Mouse (Mus musculus): ENCODE data around the gene Irs3.
"Not testable (repeated sequence)": the region's sequence is repeated elsewhere in the genome, so short reads cannot be mapped to it uniquely, and the experiment has no call there.

The Irs3 gene

DNA sequence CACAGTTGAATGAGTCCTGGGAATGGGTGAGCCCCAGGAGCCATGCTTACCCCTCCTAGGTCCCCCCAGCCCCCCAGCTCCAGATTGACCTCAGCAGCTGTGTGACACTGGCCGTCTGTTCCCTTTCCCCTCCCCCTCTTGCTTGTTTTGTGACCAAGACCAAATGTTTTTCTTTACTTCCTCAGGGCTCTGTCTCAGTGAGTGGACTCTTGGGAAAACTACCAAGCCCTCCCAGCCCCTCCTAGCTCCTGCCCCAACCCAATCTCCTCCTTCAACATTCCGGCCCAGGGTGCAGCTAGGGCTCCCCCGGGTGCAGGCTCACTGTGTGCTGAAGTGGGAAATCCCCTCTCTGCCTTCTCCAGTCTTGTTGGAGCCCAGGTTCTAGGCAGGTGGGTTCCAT is 14.9 kb downstream of the Irs3 start:
- in situ Hi-C loops (cut with MboI; ENCODE audit: low pct_unique_long_range_greater_than_20kb in 1 of 2, low sequenced_read_pairs in 2 of 2, unreplicated experiment in 1 of 2) = no loop called here

DNA sequence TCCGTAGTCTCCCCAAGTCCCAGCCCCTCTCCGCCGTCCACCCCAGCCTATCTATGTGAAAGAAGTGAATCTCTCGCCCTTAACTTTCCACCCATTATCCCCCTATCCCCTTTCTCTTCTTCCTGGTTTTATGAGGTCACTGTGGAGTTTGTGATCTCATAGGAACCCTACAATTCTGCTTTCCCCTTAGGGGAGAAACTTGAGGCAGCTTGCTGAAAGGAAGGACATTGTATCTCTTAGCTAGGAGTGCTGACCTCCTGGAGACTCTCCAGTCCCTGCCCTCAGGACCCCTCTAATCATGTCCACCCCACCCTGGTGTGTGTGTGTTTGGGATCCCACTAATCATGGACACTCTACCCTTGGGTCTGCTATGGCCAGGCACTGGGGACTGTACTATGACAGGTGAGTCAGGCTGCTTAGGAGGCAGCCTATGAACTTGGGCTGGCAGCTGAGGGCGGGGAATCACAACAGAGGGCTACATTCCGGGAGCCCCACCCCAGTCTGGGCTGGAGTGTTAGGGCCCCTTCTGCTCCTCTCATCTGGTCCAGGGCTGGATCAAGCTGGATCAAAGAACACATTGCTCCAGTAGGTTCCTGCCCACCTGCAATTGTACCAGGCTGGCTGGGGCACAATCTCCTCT is 15.5 kb downstream of the Irs3 start:
- in situ Hi-C loops (cut with MboI; ENCODE audit: low pct_unique_long_range_greater_than_20kb in 1 of 2, low sequenced_read_pairs in 2 of 2, unreplicated experiment in 1 of 2) = no loop called here

GRCm38 (mm10) chr5:137629306-137629721 is 16.2 kb downstream of the Irs3 start:
- in situ Hi-C loops (cut with MboI; ENCODE audit: low pct_unique_long_range_greater_than_20kb in 1 of 2, low sequenced_read_pairs in 2 of 2, unreplicated experiment in 1 of 2) = no loop called here

DNA sequence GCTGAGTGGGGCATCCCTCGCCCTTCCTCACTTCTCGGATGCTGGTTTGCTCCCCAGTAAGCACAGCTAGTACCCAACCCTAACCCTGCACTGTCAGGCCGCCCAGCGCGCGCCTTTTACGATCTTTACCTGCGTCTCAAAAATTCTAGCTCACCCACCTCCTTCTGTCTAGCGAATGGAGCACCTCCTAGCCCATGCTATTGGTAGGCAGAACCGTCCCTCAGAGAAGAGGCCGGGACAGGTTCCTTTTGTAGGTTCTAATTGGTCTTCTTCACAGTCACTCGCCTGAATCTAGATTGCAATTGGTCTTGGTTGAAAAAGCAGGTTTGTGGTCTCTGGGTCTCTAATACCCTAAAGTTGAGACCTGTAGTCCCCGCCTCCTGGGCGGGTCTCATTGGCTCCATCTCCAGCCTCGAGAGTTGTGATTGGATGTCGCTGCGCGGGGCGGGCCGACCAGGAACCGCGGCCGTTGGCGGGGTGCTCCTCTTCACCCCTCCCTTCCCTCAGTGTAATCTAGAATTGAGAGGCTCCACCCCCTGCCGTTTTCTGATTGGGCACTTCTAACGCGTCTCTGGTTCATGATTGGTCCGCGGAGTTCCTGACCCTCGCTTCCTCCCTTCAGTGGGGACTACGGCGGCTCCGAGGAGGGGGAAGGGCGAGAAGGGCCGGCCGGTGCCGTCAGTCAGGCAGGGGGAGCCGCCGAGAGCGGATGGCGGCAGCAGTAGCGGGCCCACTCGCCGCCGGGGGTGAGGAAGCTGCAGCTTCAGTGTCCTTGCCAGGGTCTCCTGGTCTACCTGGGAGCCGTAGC is 16.8 kb downstream of the Irs3 start, which contains the start of the genes Fbxo24, Lrch4 and Gm20605:
TSS of gene Fbxo24 (minus strand) at position 505 of the 808 bp plus-strand sequence.
TSS of gene Lrch4 (plus strand) at position 624 of the 808 bp plus-strand sequence.
TSS of gene Gm20605 (plus strand) at position 678 of the 808 bp plus-strand sequence.
- in situ Hi-C loops (cut with MboI; ENCODE audit: low pct_unique_long_range_greater_than_20kb in 1 of 2, low sequenced_read_pairs in 2 of 2, unreplicated experiment in 1 of 2) = no loop called here

- in situ Hi-C loops (cut with MboI; ENCODE audit: low pct_unique_long_range_greater_than_20kb in 1 of 2, low sequenced_read_pairs in 2 of 2, unreplicated experiment in 1 of 2) = no loop called here
Observed at GRCm38 (mm10) chr5:137627991-137628390, 17.5 kb downstream of the Irs3 start.

DNA sequence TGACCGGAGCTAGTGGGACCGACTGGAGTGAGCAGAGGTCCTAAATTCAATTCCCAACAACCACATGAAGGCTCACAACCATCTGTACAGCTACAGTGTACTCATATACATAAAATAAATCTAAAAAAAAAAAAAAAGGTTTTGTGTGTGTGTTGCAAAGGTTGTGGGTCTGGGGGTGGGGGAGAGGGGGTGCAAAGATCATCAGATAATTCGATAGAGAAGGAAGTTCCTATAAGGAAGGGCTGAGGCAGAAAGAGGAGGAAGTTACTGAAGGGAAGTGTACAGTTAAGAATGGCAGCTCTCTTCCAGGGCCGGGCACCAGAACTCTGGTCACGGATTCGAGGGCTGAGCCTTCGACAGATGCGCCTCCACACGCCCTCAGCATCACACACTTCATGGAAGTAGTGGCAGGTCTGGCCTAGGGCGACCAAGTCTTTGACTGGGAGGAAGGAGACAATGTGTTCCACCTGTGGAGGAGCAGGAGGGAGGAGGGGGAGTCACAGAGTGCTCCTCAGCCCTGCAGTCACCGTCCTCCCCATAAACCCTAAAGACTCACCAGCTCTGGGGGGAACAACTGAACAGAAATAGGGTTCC is 21.5 kb downstream of the Irs3 start:
- in situ Hi-C loops (cut with MboI; ENCODE audit: low pct_unique_long_range_greater_than_20kb in 1 of 2, low sequenced_read_pairs in 2 of 2, unreplicated experiment in 1 of 2) = no loop called here

DNA sequence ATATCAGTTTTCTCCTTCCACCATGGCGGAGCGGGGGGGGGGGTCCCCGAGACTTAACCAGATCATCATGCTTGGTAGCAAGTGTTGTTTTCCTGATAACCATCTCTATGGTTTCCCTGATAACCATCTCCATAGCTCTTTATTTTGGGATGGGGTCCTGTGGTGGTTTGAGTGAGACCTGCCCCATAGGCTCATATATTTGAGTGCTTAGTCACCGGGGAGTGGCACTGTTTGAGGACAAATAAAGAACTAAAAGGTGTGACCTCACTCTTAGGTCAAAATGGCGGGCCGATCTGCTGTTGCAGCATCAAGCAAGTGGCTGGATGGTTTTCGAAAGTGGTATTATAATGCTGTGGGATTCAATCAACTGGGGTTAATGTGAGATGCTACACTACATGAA is 30.2 kb downstream of the Irs3 start:
- in situ Hi-C loops (cut with MboI; ENCODE audit: low pct_unique_long_range_greater_than_20kb in 1 of 2, low sequenced_read_pairs in 2 of 2, unreplicated experiment in 1 of 2) = no loop called here

DNA sequence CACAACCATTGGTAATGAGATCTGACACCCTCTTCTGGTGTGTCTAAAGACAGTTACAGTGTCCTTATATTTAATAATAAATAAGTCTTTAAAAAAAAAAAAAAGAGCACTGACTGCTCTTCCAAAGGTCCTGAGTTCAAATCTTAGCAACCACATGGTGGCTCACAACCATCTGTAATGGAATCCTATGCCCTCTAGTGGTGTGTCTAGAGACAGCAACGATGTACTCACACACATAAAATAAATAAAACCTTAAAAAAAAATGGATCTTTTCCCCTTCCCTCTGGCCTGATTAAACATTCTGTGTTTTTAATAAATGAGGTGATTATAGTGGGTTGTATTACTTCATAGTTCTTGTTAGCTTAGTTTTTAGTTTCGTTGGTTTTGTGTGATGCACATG is 30.6 kb downstream of the Irs3 start:
- in situ Hi-C loops (cut with MboI; ENCODE audit: low pct_unique_long_range_greater_than_20kb in 1 of 2, low sequenced_read_pairs in 2 of 2, unreplicated experiment in 1 of 2) = not testable (repeated sequence)

GRCm38 (mm10) chr5:137613550-137613949 is 32.0 kb downstream of the Irs3 start, which contains the start of gene Pcolce:
Pcolce (minus strand) TSS chr5:137613784.
- in situ Hi-C loops (cut with MboI; ENCODE audit: low pct_unique_long_range_greater_than_20kb in 1 of 2, low sequenced_read_pairs in 2 of 2, unreplicated experiment in 1 of 2) = no loop called here

GRCm38 (mm10) chr5:137613076-137613475 is 32.4 kb downstream of the Irs3 start:
- in situ Hi-C loops (cut with MboI; ENCODE audit: low pct_unique_long_range_greater_than_20kb in 1 of 2, low sequenced_read_pairs in 2 of 2, unreplicated experiment in 1 of 2) = no loop called here

DNA sequence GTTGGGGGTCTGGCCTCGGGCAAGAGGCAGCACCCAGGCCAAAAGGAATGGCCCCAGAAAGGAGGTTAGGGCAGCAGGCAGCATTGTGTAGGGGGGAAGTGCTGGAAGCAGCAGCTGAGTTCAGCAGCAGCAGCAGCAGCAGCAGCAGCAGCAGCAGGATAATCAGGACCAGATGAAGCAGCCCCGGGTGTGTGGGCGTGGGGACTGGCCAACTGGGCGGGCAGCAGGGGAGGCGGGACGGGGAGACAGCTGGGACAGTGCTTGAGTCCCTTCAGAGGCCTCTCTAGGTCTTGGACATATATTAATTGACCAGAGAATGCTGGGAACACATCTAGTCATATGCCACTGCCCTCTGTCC is 34.3 kb downstream of the Irs3 start:
- in situ Hi-C loops (cut with MboI; ENCODE audit: low pct_unique_long_range_greater_than_20kb in 1 of 2, low sequenced_read_pairs in 2 of 2, unreplicated experiment in 1 of 2) = no loop called here

DNA sequence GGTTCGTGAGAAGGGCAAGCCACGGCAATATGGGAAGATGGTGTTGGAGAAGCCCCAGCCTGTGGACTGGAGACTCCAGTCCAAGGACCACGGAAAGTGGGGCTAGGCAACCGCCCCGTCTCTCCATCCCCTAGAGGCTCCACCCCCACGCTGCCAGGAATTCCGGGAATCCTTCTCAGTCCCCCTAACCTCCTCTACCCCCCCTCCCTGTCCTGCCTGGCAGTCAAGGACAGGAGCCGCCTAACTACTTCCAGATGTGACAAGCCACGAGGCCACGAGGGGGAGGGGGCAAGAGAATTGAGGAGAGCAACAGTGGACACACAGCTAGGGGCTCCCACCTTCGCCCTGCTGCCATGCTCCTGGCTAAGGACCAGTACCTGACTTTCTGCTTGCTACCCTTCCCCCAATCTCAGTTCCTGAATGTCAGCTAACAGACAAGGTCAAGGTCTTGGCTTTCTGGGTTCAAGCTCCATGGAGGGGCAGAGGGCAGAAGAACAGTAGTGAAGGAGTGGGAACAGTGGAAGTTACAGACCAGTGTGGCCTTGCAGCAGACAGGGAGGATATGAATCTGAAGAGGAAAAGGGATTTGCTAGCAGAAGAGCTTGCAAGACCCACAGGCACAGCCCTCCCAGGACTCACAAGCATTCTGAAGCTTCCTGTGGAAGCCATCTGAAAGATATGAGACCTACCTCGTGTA is 34.8 kb downstream of the Irs3 start:
- in situ Hi-C loops (cut with MboI; ENCODE audit: low pct_unique_long_range_greater_than_20kb in 1 of 2, low sequenced_read_pairs in 2 of 2, unreplicated experiment in 1 of 2) = no loop called here

DNA sequence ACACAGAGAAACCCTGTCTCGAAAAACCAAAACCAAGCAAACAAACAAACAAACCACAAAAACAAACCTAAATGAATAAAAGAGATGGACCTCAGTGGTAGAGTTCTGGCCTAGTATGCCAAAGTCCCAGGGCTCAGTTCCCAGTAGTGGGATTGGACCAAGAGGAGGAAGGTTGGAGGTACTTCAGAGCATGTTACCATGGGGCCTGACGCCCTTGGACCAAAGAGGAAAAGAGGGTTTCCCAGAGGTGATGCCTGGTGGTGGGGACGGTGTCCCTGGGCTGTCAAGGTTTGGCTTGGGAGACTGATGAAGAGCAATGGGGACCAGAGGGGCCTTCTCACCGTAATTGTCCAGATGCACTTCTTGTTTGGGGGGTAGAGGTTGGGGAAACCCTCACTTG is 35.5 kb downstream of the Irs3 start:
- in situ Hi-C loops (cut with MboI; ENCODE audit: low pct_unique_long_range_greater_than_20kb in 1 of 2, low sequenced_read_pairs in 2 of 2, unreplicated experiment in 1 of 2) = no loop called here

DNA sequence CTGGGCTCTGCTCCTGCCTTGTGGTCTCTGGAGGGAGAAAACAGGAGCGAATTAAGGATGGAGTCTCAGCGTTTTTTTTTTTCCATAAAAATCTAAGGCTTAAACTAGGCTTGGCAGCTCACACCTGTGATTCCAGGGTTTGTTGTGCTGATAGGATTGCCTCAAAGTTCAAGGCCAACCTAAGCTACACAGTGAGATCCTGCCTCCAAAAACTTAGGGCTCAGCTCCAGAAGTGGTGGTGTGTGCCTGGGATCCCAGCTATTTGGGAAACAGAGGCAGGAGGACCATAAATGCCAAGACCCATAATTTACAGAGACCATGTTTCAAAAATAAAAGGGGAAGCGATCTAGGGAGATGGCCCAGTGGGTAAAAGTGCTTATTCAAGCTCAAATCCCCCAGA is 36.2 kb downstream of the Irs3 start:
- in situ Hi-C loops (cut with MboI; ENCODE audit: low pct_unique_long_range_greater_than_20kb in 1 of 2, low sequenced_read_pairs in 2 of 2, unreplicated experiment in 1 of 2) = no loop called here

DNA sequence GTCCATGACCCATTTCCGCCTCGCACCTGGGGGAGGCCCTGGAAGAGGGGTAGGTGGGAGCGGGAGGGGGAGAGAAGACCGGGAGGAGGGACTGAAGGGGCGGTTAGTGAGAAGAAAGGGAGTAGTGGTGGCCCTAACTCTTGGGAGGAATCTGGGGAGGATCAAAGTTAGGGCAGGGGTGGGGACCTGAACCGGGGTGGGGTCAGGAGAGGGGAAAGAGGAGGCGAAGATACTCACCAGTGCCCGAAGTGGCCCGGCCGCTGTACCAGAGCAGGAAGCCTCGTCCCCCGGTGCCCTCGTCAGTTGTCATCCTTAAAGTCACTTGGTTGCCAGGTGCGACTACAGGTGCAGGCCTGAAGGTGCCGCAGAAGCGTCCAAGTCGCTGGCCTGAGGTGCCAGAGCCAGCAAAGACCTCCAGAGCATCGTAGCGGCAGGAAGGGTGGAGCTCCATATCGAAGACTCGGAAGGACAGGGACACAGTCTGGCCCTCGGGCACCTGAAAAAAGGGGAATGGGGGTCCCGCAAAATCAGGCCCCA is 36.8 kb downstream of the Irs3 start:
- in situ Hi-C loops (cut with MboI; ENCODE audit: low pct_unique_long_range_greater_than_20kb in 1 of 2, low sequenced_read_pairs in 2 of 2, unreplicated experiment in 1 of 2) = no loop called here

GRCm38 (mm10) chr5:137607860-137608653 is 37.5 kb downstream of the Irs3 start:
- in situ Hi-C loops (cut with MboI; ENCODE audit: low pct_unique_long_range_greater_than_20kb in 1 of 2, low sequenced_read_pairs in 2 of 2, unreplicated experiment in 1 of 2) = no loop called here

DNA sequence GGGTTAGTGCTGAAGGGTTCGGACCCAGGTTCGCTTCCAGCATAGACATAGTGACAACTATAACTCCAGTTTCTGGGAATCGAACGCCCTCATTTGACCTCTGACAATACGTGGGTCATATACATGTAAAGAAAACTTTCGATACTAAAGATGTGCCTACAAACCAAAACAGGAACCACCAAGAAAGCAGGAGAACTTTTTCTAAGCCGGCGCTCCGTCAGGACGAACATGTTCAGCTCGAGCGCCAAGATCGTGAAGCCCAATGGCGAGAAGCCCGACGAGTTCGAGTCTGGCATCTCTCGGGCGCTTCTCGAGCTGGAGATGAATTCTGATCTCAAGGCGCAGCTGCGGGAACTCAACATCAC is 44.2 kb downstream of the Irs3 start:
- in situ Hi-C loops (cut with MboI; ENCODE audit: low pct_unique_long_range_greater_than_20kb in 1 of 2, low sequenced_read_pairs in 2 of 2, unreplicated experiment in 1 of 2) = no loop called here
